Mouse (Mus musculus) midbrain, embryonic 12.5 days (tissue): ENCODE measurements around the gene Ccdc62. TPM values are rescaled to one million over a fixed set of nuclear protein-coding genes. Genes with fewer than 3 reads are reported as not detected.
A peak's percentile ranks its signal among the peaks of the same experiment; 100 is the strongest.

ENCODE experiments used
- ATAC-seq: fragments of 200-750 bp; cut with Nextera tagmentation; 2 replicates; pipeline ENCODE4 v1.8.0; 2017; ENCODE audit warnings: low read depth, moderate TSS enrichment, moderate library complexity; ENCODE audit not compliant: low FRiP score
- H3K27ac ChIP-seq: fragments of 300-500 bp; sonication (generic); replicated peaks from 2 replicates; pipeline ENCODE4 v1.5.1; 2016; ENCODE audit warnings: mild to moderate bottlenecking
- H3K27me3 ChIP-seq: fragments of 300-500 bp; sonication (generic); 2 replicates; pipeline ENCODE4 v1.6.1; 2016; ENCODE audit warnings: mild to moderate bottlenecking
- H3K36me3 ChIP-seq: fragments of 300-500 bp; sonication (generic); 2 replicates; pipeline ENCODE4 v1.6.1; 2016
- H3K4me1 ChIP-seq: fragments of 300-500 bp; sonication (generic); 2 replicates; pipeline ENCODE4 v1.6.1; 2016
- H3K4me2 ChIP-seq: fragments of 300-500 bp; sonication (generic); replicated peaks from 2 replicates; pipeline ENCODE4 v1.6.1; 2016; ENCODE audit warnings: mild to moderate bottlenecking, moderate library complexity
- H3K4me3 ChIP-seq: fragments of 300-500 bp; sonication (generic); 2 replicates; pipeline ENCODE4 v1.5.1; 2016; ENCODE audit warnings: mild to moderate bottlenecking
- H3K9ac ChIP-seq: fragments of 300-500 bp; sonication (generic); replicated peaks from 2 replicates; pipeline ENCODE4 v1.6.1; 2016; ENCODE audit warnings: mild to moderate bottlenecking, moderate library complexity
- H3K9me3 ChIP-seq: fragments of 300-500 bp; sonication (generic); 2 replicates; pipeline ENCODE4 v1.6.1; 2016; ENCODE audit warnings: mild to moderate bottlenecking
- WGBS: fragments of 180-500 bp; shearing (Covaris S2); methylation state at CpG from one replicate; pipeline ENCODE4 v1.1.7; 2016; 5-methylcytosine and 5-hydroxymethylcytosine counted together
- microRNA-seq: library from miRNA; unstranded; fragments of <30 nt; microRNA quantifications from one replicate; pipeline ENCODE4, GENCODE M21; 2017
- polyA plus RNA-seq: library from polyadenylated mRNA; unstranded; fragments of >200 nt; fragmentation: Nextera tagmentation; extraction: Ambion mirVana; gene quantifications from 2 replicates; pipeline ENCODE4 v1.2.1, GENCODE M21; 2016

Gene Ccdc62
- polyA plus RNA-seq, 1 experiment from 2014 or later: 6.1 TPM

GRCm38 (mm10) chr5:124016291-124016821 is 85.9 kb downstream of the Ccdc62 start:
- WGBS: 86% methylated on average over 7 of the region's 7 CpGs
- no peak overlapping the region for H3K4me3 ChIP-seq
- H3K9me3 ChIP-seq: no peaks in the 10 kb centered on the region
- H3K27me3 ChIP-seq: no peaks in the 10 kb centered on the region
- no peak overlapping the region for H3K4me2 ChIP-seq
- 0 out of 2 replicates have a peak overlapping the region, but pooled peaks have one; percentile 1 for H3K27ac ChIP-seq
- H3K36me3 ChIP-seq: 0 out of 2 replicates have a peak, but pooled peaks cover 5% of the 10 kb centered on the region
- no peak overlapping the region for H3K9ac ChIP-seq
- H3K4me1 ChIP-seq: peaks cover 86% of the 10 kb centered on the region
- ATAC-seq: no peak

GRCm38 (mm10) chr5:124017941-124018340 is 87.5 kb downstream of the Ccdc62 start:
- H3K27ac ChIP-seq: no peak overlapping the region

GRCm38 (mm10) chr5:124018651-124019050 is 88.2 kb downstream of the Ccdc62 start:
- Histone ChIP-seq H3K4me1 (peaks cover 81% of the 10 kb centered on the region), H3K36me3 (0 out of 2 replicates have a peak, but pooled peaks cover 12% of the 10 kb centered on the region), H3K27me3 (no peaks in the 10 kb centered on the region), H3K4me3 (no peak overlapping the region), H3K27ac (no peak overlapping the region), H3K4me2 (no peak overlapping the region), H3K9ac (no peak overlapping the region), H3K9me3 (no peaks in the 10 kb centered on the region)
- ATAC-seq: no peak
- 85% methylated on average over 9 of the region's 9 CpGs for WGBS

More at GRCm38 (mm10) chr5:124017941-124018340, 87.5 kb downstream of the Ccdc62 start:
- Histone ChIP-seq H3K36me3 (0 out of 2 replicates have a peak, but pooled peaks cover 12% of the 10 kb centered on the region), H3K4me1 (peaks cover 81% of the 10 kb centered on the region), H3K9me3 (no peaks in the 10 kb centered on the region), H3K4me2 (no peak overlapping the region), H3K4me3 (no peak overlapping the region), H3K9ac (no peak overlapping the region), H3K27me3 (no peaks in the 10 kb centered on the region)
- ATAC-seq: no peak
- WGBS: 88% methylated on average over 9 of the region's 9 CpGs

Small RNAs within 50 kb of the gene (microRNA-seq; reads per million reads assigned to microRNA genes)
- not detected for gene Mir7032

Other genes with a start within 250 kb of the Ccdc62 start
- gene Clip1, start 246.1 kb upstream of the Ccdc62 start, polyA plus RNA-seq: 65.7 and 69.8 TPM in 2 replicates
- 92.4 and 97.3 TPM in 2 replicates for gene Zcchc8, start 209.6 kb upstream of the Ccdc62 start, polyA plus RNA-seq
- 174 and 182 TPM in 2 replicates for gene Rsrc2, start 181.3 kb upstream of the Ccdc62 start, polyA plus RNA-seq
- 36.5 and 44.9 TPM in 2 replicates for gene Kntc1, start 181.0 kb upstream of the Ccdc62 start, polyA plus RNA-seq
- not detected in 2 replicates for gene Hcar2, start 65.2 kb upstream of the Ccdc62 start, polyA plus RNA-seq
- 0.35 and 0.50 TPM in 2 replicates for gene Hcar1, start 50.7 kb upstream of the Ccdc62 start, polyA plus RNA-seq
- 159 and 167 TPM in 2 replicates for gene Denr, start 23.5 kb upstream of the Ccdc62 start, polyA plus RNA-seq
- gene Gm43518, start 3.3 kb upstream of the Ccdc62 start, polyA plus RNA-seq: 1.8 and 3.4 TPM in 2 replicates
- gene Hip1r, start 42.9 kb downstream of the Ccdc62 start, polyA plus RNA-seq: 13.9 and 15.5 TPM in 2 replicates
- gene Vps37b, start 101.6 kb downstream of the Ccdc62 start, polyA plus RNA-seq: 68.0 and 74.2 TPM in 2 replicates
- 2.0 and 2.2 TPM in 2 replicates for gene Abcb9, start 165.1 kb downstream of the Ccdc62 start, polyA plus RNA-seq
- gene Ogfod2, start 181.6 kb downstream of the Ccdc62 start, polyA plus RNA-seq: 15.9 and 23.3 TPM in 2 replicates
- gene Arl6ip4, start 185.4 kb downstream of the Ccdc62 start, polyA plus RNA-seq: 94.8 and 98.3 TPM in 2 replicates